Mouse (Mus musculus): ENCODE results near the gene Usp10. TPM values are rescaled to one million over a fixed set of nuclear protein-coding genes. Genes with fewer than 3 reads are reported as not detected.

Gene Usp10
- polyA plus RNA-seq, 1 experiment: 81.9 TPM

GRCm38 (mm10) chr8:119948340-119948739 is 38.2 kb downstream of the Usp10 start:
- Histone ChIP-seq H3K36me3 (ENCODE audit: control insufficient read depth, insufficient read depth, low read length) (peaks cover 44% of the 10 kb centered on the region), H3K27me3 (ENCODE audit: control insufficient read depth, insufficient read depth, low read length) (no peaks in the 10 kb centered on the region), H3K4me3 (ENCODE audit: extremely low read depth, insufficient read depth, insufficient read length) (no peak overlapping the region), H3K27ac (ENCODE audit: insufficient read depth, low read length) (no peak overlapping the region), H3K4me1 (ENCODE audit: control insufficient read depth, insufficient read depth, insufficient read length) (no peaks in the 10 kb centered on the region; the same call in none of the 2 replicates)
- DNase-seq (ENCODE audit: low read depth in 1 of 2, low spot score in 2 of 2): no peak
- TF ChIP-seq POLR2A (IDR thresholded peaks at IDR 0.05; ENCODE audit: low read depth, low read length) (no peak), CTCF (IDR thresholded peaks at IDR 0.05; ENCODE audit: extremely low read depth, insufficient read depth, insufficient read length, insufficient replicate concordance) (no peak)
- WGBS: 89% methylated on average over 15 of the region's 15 CpGs

GRCm38 (mm10) chr8:119952282-119952681 is 42.1 kb downstream of the Usp10 start:
- Histone ChIP-seq H3K4me3 (ENCODE audit: extremely low read depth, insufficient read depth, insufficient read length) (no peak overlapping the region), H3K27me3 (ENCODE audit: control insufficient read depth, insufficient read depth, low read length) (no peaks in the 10 kb centered on the region), H3K36me3 (ENCODE audit: control insufficient read depth, insufficient read depth, low read length) (peaks cover 69% of the 10 kb centered on the region), H3K4me1 (ENCODE audit: control insufficient read depth, insufficient read depth, insufficient read length) (no peaks in the 10 kb centered on the region), H3K27ac (ENCODE audit: insufficient read depth, low read length) (no peak overlapping the region)
- WGBS: 87% methylated on average over 7 of the region's 7 CpGs
- TF ChIP-seq CTCF (IDR thresholded peaks at IDR 0.05; ENCODE audit: extremely low read depth, insufficient read depth, insufficient read length, insufficient replicate concordance): no peak
- no peak for DNase-seq (ENCODE audit: low read depth in 1 of 2, low spot score in 2 of 2)

GRCm38 (mm10) chr8:119952747-119953146 is 42.6 kb downstream of the Usp10 start:
- H3K27ac ChIP-seq (ENCODE audit: insufficient read depth, low read length): no peak overlapping the region
- peaks cover 69% of the 10 kb centered on the region for H3K36me3 ChIP-seq (ENCODE audit: control insufficient read depth, insufficient read depth, low read length)
- no peak overlapping the region for H3K4me3 ChIP-seq (ENCODE audit: extremely low read depth, insufficient read depth, insufficient read length)
- H3K27me3 ChIP-seq (ENCODE audit: control insufficient read depth, insufficient read depth, low read length): no peaks in the 10 kb centered on the region
- no peak for TF ChIP-seq CTCF (IDR thresholded peaks at IDR 0.05; ENCODE audit: extremely low read depth, insufficient read depth, insufficient read length, insufficient replicate concordance)
- no peak for DNase-seq (ENCODE audit: low read depth in 1 of 2, low spot score in 2 of 2)
- H3K4me1 ChIP-seq (ENCODE audit: control insufficient read depth, insufficient read depth, insufficient read length): no peaks in the 10 kb centered on the region
- 89% methylated on average over 5 of the region's 5 CpGs for WGBS

GRCm38 (mm10) chr8:119955333-119955732 is 45.2 kb downstream of the Usp10 start:
- DNase-seq (ENCODE audit: low read depth in 1 of 2, low spot score in 2 of 2): no peak
- H3K27ac ChIP-seq (ENCODE audit: insufficient read depth, low read length): no peak overlapping the region
- H3K4me3 ChIP-seq (ENCODE audit: extremely low read depth, insufficient read depth, insufficient read length): no peak overlapping the region
- TF ChIP-seq POLR2A (IDR thresholded peaks at IDR 0.05; ENCODE audit: low read depth, low read length) (no peak), CTCF (IDR thresholded peaks at IDR 0.05; ENCODE audit: extremely low read depth, insufficient read depth, insufficient read length, insufficient replicate concordance) (no peak)
- H3K36me3 ChIP-seq (ENCODE audit: control insufficient read depth, insufficient read depth, low read length): peaks cover 56% of the 10 kb centered on the region
- WGBS: 93% methylated on average over 8 of the region's 8 CpGs
- no peaks in the 10 kb centered on the region for H3K4me1 ChIP-seq (ENCODE audit: control insufficient read depth, insufficient read depth, insufficient read length)
- H3K27me3 ChIP-seq (ENCODE audit: control insufficient read depth, insufficient read depth, low read length): no peaks in the 10 kb centered on the region

- no peak for DNase-seq (ENCODE audit: low read depth in 1 of 2, low spot score in 2 of 2)
- H3K27me3 ChIP-seq (ENCODE audit: control insufficient read depth, insufficient read depth, low read length): no peaks in the 10 kb centered on the region
- no peaks in the 10 kb centered on the region for H3K4me1 ChIP-seq (ENCODE audit: control insufficient read depth, insufficient read depth, insufficient read length)
- H3K4me3 ChIP-seq (ENCODE audit: extremely low read depth, insufficient read depth, insufficient read length): no peak overlapping the region
- 95% methylated on average over 10 of the region's 10 CpGs for WGBS
- TF ChIP-seq POLR2A (IDR thresholded peaks at IDR 0.05; ENCODE audit: low read depth, low read length) (no peak), CTCF (IDR thresholded peaks at IDR 0.05; ENCODE audit: extremely low read depth, insufficient read depth, insufficient read length, insufficient replicate concordance) (no peak)
- H3K36me3 ChIP-seq (ENCODE audit: control insufficient read depth, insufficient read depth, low read length): peaks cover 36% of the 10 kb centered on the region
- no peak overlapping the region for H3K27ac ChIP-seq (ENCODE audit: insufficient read depth, low read length)
These were observed 47.9 kb downstream of the Usp10 start for GRCm38 (mm10) chr8:119958076-119958475.

DNA sequence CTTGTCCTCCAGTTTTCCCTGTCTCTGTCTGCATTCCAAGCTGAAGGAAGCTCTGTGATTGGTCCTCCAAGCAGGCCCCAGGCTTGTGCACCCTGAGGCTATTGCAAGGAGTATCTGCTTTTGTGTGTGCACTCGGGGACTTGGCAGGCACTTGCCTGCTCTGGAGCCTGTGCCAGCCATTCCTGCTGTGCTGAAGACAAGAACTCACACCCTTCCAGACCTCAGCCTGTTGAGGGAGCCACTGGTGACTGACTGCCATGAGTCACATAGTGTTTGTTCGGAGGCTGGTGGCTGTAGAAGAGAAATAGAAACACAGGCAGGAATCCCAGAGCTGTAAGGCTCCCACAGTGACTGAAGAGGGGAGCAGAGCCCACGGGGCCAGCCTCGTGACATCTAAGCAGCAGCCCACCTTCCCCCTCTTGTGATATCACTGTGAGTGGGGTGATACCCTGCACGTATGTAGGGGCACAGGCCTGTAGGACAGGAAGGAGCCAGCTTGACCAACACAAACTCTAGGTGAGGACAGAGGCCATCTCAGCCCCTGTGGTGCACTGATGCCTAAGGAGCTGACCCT is 50.5 kb downstream of the Usp10 start:
- Histone ChIP-seq H3K4me1 (ENCODE audit: control insufficient read depth, insufficient read depth, insufficient read length) (no peaks in the 10 kb centered on the region), H3K27ac (ENCODE audit: insufficient read depth, low read length) (no peak overlapping the region), H3K36me3 (ENCODE audit: control insufficient read depth, insufficient read depth, low read length) (peaks cover 14% of the 10 kb centered on the region), H3K27me3 (ENCODE audit: control insufficient read depth, insufficient read depth, low read length) (no peaks in the 10 kb centered on the region), H3K4me3 (ENCODE audit: extremely low read depth, insufficient read depth, insufficient read length) (no peak overlapping the region)
- no peak for DNase-seq (ENCODE audit: low read depth in 1 of 2, low spot score in 2 of 2)
- no peak for TF ChIP-seq POLR2A (IDR thresholded peaks at IDR 0.05; ENCODE audit: low read depth, low read length)
- TF ChIP-seq CTCF (IDR thresholded peaks at IDR 0.05; ENCODE audit: extremely low read depth, insufficient read depth, insufficient read length, insufficient replicate concordance): no peak
- whole genome bisulfite sequencing: 88% methylated on average over 5 of the region's 5 CpGs

DNA sequence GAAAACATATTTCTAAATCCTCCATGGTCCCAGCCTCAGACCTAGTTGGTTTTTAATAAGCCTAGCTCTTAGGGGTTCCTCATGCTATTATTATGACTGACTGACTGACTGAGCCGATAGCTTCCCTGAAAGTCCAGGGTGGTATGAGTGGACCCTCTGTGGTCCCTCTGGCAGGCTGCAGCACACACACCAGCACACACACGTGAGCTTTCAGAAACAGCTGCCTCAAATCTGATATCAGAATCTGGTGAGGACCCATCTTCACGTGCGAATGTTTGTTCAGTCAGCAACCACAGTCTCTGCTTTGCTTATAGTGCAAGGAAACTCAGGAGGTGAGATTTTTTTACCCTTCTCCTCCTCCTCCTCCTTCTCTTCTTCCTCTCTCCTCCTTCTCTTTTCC is 54.7 kb downstream of the Usp10 start:
- no peak overlapping the region for H3K4me3 ChIP-seq (ENCODE audit: extremely low read depth, insufficient read depth, insufficient read length)
- WGBS: 72% methylated on average over 4 of the region's 4 CpGs
- TF ChIP-seq POLR2A (IDR thresholded peaks at IDR 0.05; ENCODE audit: low read depth, low read length): no peak
- no peak for TF ChIP-seq CTCF (IDR thresholded peaks at IDR 0.05; ENCODE audit: extremely low read depth, insufficient read depth, insufficient read length, insufficient replicate concordance)

More for the DNA sequence above, 54.7 kb downstream of the Usp10 start:
- DNase-seq (ENCODE audit: low read depth in 1 of 2, low spot score in 2 of 2): no peak
- Histone ChIP-seq H3K4me1 (ENCODE audit: control insufficient read depth, insufficient read depth, insufficient read length) (no peaks in the 10 kb centered on the region), H3K27ac (ENCODE audit: insufficient read depth, low read length) (no peak overlapping the region), H3K36me3 (ENCODE audit: control insufficient read depth, insufficient read depth, low read length) (no peaks in the 10 kb centered on the region), H3K27me3 (ENCODE audit: control insufficient read depth, insufficient read depth, low read length) (no peaks in the 10 kb centered on the region)
